Mouse (Mus musculus) stomach, embryonic 14.5 days (tissue): Measurements from ENCODE around the gene Trip6. TPM values are rescaled to one million over a fixed set of nuclear protein-coding genes. Genes with fewer than 3 reads are reported as not detected.
A peak's percentile ranks its signal among the peaks of the same experiment; 100 is the strongest.
"Not testable (repeated sequence)": the region's sequence is repeated elsewhere in the genome, so short reads cannot be mapped to it uniquely, and the experiment has no call there.

Experiments used
- ATAC-seq: fragments of 200-750 bp; cut with Nextera tagmentation; 2 replicates; pipeline ENCODE4 v1.8.0; 2017; ENCODE audit warnings: low read depth, moderate TSS enrichment; ENCODE audit not compliant: insufficient number of reproducible peaks, insufficient read depth, low FRiP score
- H3K27ac ChIP-seq: fragments of 300-500 bp; sonication (generic); 2 replicates; pipeline ENCODE4 v1.5.1; 2014; ENCODE audit warnings: mild to moderate bottlenecking, low read length, moderate library complexity, mixed read lengths
- H3K27me3 ChIP-seq: fragments of 300-500 bp; sonication (generic); 2 replicates; pipeline ENCODE4 v1.6.1; 2014; ENCODE audit warnings: low read length, control low read depth, mixed read lengths; ENCODE audit not compliant: control insufficient read depth, insufficient read depth
- H3K36me3 ChIP-seq: fragments of 300-500 bp; sonication (generic); 2 replicates; pipeline ENCODE4 v1.6.1; 2014; ENCODE audit warnings: mild to moderate bottlenecking, control low read depth, low read length, moderate library complexity, mixed read lengths; ENCODE audit not compliant: control insufficient read depth, insufficient read depth
- H3K4me1 ChIP-seq: fragments of 300-500 bp; sonication (generic); 2 replicates; pipeline ENCODE4 v1.6.1; 2014; ENCODE audit warnings: low read length, control low read depth, mixed read lengths; ENCODE audit not compliant: control insufficient read depth, insufficient read depth
- H3K4me2 ChIP-seq: fragments of 300-500 bp; sonication (generic); replicated peaks from 2 replicates; pipeline ENCODE4 v1.6.1; 2014; ENCODE audit warnings: low read depth, low read length, control low read depth
- H3K4me3 ChIP-seq: fragments of 300-500 bp; sonication (generic); 2 replicates; pipeline ENCODE4 v1.5.1; 2014; ENCODE audit warnings: low read depth, low read length, control low read depth
- H3K9ac ChIP-seq: fragments of 300-500 bp; sonication (generic); replicated peaks from 2 replicates; pipeline ENCODE4 v1.6.1; 2014; ENCODE audit warnings: low read depth, mild to moderate bottlenecking, control low read depth, low read length, moderate library complexity, mixed read lengths
- H3K9me3 ChIP-seq: fragments of 300-500 bp; sonication (generic); 2 replicates; pipeline ENCODE4 v1.6.1; 2016; ENCODE audit warnings: low read depth, low read length, control low read depth; ENCODE audit not compliant: control insufficient read depth
- WGBS: fragments of 180-500 bp; shearing (Covaris S2); extraction: QIAGEN DNeasy Blood & Tissue Kit; methylation state at CpG from one replicate; pipeline ENCODE4 v1.1.7; 2014; 5-methylcytosine and 5-hydroxymethylcytosine counted together
- polyA plus RNA-seq: library from polyadenylated mRNA; unstranded; fragments of >200 nt; fragmentation: Nextera tagmentation; extraction: Ambion mirVana; gene quantifications from 2 replicates; pipeline ENCODE4 v1.2.1, GENCODE M21; 2014

Trip6 gene
- polyA plus RNA-seq, 1 experiment from 2014 or later: 76.2 TPM

- no peak for ATAC-seq
- Histone ChIP-seq H3K9me3 (no peaks in the 10 kb centered on the region), H3K27ac (no peak overlapping the region), H3K4me1 (peaks cover 24% of the 10 kb centered on the region; the same call in 1 of the 2 replicates), H3K9ac (no peak overlapping the region), H3K27me3 (peaks cover 16% of the 10 kb centered on the region; the same call in 1 of the 2 replicates), H3K4me2 (no peak overlapping the region), H3K4me3 (no peak overlapping the region), H3K36me3 (no peaks in the 10 kb centered on the region)
- 34% methylated on average over 7 of the region's 7 CpGs for WGBS
Observed at GRCm38 (mm10) chr5:137285986-137286385, 28.2 kb downstream of the Trip6 start.

DNA sequence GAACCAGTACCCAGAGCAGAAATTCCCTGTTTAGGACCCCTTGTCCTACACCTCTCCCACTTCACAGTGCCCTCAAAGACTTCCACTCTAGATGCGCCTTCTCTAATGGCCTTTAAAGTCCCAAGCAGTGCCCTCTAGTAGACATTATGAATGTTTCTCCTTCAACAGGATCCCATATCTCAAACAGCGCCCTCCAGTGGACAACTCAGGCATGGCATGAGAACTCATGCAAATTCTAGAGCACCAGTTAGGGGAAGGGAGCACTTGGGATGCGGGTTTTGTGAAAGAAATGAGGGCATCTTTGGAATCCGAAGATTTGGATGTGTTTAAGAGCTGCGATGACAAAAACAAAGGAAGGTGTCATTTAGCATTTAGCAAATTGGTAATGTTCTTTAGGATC lies 29.2 kb downstream of the Trip6 start:
- H3K4me2 ChIP-seq: no peak overlapping the region
- H3K9ac ChIP-seq: no peak overlapping the region
- peaks cover 16% of the 10 kb centered on the region; the same call in 1 of the 2 replicates for H3K27me3 ChIP-seq
- no peak overlapping the region for H3K27ac ChIP-seq
- H3K4me3 ChIP-seq: no peak overlapping the region
- WGBS: 63% methylated on average over 5 of the region's 5 CpGs
- H3K4me1 ChIP-seq: peaks cover 19% of the 10 kb centered on the region; the same call in 1 of the 2 replicates
- no peaks in the 10 kb centered on the region for H3K36me3 ChIP-seq
- ATAC-seq: no peak
- no peaks in the 10 kb centered on the region for H3K9me3 ChIP-seq

DNA sequence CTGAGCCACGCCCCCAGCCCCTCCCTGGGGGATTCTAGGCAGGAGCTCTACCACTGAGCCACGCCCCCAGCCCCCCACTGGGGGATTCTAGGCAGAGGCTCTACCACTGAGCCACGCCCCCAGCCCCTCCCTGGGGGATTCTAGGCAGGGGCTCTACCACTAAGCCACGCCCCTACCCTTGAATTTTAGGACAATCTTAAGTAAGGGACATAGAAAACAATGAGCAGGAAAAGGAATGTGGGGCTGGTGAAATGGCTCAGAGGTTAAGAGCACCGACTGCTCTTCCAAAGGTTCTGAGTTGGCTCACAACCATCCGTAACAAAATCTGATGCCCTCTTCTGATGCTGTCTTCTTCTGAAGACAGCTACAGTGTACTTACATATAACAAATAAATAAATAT lies 29.8 kb downstream of the Trip6 start:
- 81% methylated on average over 5 of the region's 6 CpGs for WGBS
- H3K27ac ChIP-seq, H3K9me3 ChIP-seq, H3K9ac ChIP-seq, H3K36me3 ChIP-seq, H3K4me3 ChIP-seq, H3K4me2 ChIP-seq, ATAC-seq: not testable (repeated sequence)
- peaks cover 16% of the 10 kb centered on the region; the same call in 1 of the 2 replicates for H3K27me3 ChIP-seq
- peaks cover 19% of the 10 kb centered on the region; the same call in 1 of the 2 replicates for H3K4me1 ChIP-seq

GRCm38 (mm10) chr5:137277360-137278342 lies 36.6 kb downstream of the Trip6 start:
- no peak overlapping the region for H3K9ac ChIP-seq
- H3K27ac ChIP-seq: no peak overlapping the region
- no peaks in the 10 kb centered on the region for H3K27me3 ChIP-seq
- no peaks in the 10 kb centered on the region for H3K36me3 ChIP-seq
- H3K4me2 ChIP-seq: no peak overlapping the region
- WGBS: 38% methylated on average over 18 of the region's 18 CpGs
- no peak overlapping the region for H3K4me3 ChIP-seq
- H3K9me3 ChIP-seq: no peaks in the 10 kb centered on the region
- no peak for ATAC-seq
- H3K4me1 ChIP-seq: no peaks in the 10 kb centered on the region

- Histone ChIP-seq H3K4me3 (no peak overlapping the region), H3K36me3 (no peaks in the 10 kb centered on the region), H3K4me2 (0 out of 2 replicates have a peak overlapping the region, but pooled peaks have one; percentile 18), H3K27me3 (no peaks in the 10 kb centered on the region), H3K27ac (no peak overlapping the region), H3K4me1 (no peaks in the 10 kb centered on the region), H3K9ac (no peak overlapping the region), H3K9me3 (no peaks in the 10 kb centered on the region)
- ATAC-seq: no peak
- WGBS: 24% methylated on average over 18 of the region's 18 CpGs
Observed at GRCm38 (mm10) chr5:137268131-137268910, 45.9 kb downstream of the Trip6 start.

DNA sequence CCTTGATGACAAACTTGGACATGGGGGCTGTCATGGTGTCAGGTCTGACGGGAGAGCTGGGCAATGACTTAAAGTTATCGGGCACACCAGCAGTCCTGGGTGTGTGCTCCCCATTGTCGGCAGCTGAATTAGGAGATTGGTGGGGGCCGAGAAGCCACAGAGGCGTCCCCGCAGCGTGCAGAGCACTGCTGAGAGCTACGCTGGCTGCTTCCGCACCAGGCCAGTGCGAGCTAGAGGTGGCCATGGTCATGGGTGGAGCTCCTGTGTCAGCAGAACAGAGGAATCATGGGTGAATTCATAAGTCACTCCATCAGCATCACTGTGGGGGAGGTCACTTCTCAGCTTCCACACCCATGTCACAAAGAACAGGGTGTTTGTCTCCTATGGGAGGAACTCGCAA lies 49.4 kb downstream of the Trip6 start:
- Histone ChIP-seq H3K27ac (no peak overlapping the region), H3K4me3 (no peak overlapping the region), H3K4me1 (no peaks in the 10 kb centered on the region), H3K9ac (no peak overlapping the region), H3K4me2 (no peak overlapping the region), H3K9me3 (no peaks in the 10 kb centered on the region), H3K36me3 (no peaks in the 10 kb centered on the region), H3K27me3 (no peaks in the 10 kb centered on the region)
- no peak for ATAC-seq
- 89% methylated on average over 11 of the region's 11 CpGs for WGBS

DNA sequence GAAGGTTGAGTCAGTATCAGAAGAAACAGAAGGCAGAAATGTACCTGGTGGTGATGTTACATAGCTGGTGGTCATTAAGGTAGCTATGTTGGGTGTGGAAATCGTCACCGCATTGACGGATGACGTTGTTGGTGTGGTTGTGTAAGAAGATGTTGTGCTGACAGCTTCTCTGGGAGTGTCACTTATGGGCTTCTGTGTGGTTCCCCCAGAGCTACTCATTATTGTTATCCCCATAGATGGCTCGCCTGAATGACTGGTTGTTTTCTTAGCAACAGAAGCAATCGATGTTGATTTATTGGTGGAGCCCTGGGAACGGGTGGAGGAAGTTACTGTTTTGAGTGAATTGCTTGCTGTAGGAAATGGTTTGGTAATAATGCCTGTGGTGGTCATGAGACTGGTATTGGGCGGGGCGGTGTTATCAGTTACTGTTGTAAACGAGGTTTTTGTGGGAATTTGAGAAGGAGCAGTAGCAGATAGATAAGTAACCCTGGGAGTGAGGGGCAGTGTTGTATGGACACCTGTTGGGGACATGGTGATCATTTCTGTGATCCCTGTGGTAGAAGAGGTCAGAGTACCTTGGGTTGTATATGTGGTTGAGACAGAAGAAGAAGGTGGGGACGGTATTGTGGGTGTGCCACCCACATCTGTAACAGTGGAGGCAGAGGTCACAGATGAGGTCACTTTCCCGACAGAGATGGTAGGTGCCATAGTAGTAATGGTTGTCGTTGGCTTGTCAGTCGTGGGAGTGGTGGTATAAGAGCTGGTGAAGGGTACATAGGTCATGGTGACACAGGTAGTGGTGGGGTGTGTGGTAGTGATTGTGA lies 50.1 kb downstream of the Trip6 start:
- H3K4me2 ChIP-seq: no peak overlapping the region
- no peak for ATAC-seq
- H3K9ac ChIP-seq: no peak overlapping the region
- no peaks in the 10 kb centered on the region for H3K27me3 ChIP-seq
- no peaks in the 10 kb centered on the region for H3K9me3 ChIP-seq
- H3K4me3 ChIP-seq: no peak overlapping the region
- no peak overlapping the region for H3K27ac ChIP-seq
- 72% methylated on average over 14 of the region's 14 CpGs for WGBS
- H3K36me3 ChIP-seq: no peaks in the 10 kb centered on the region
- no peaks in the 10 kb centered on the region for H3K4me1 ChIP-seq
